Mouse (Mus musculus) gastrocnemius, postnatal 36 days (tissue): ENCODE measurements around the gene Col7a1. TPM values are rescaled to one million over a fixed set of nuclear protein-coding genes. Genes with fewer than 3 reads are reported as not detected.

Experiments used
- DNase-seq, 2 experiments: peaks; one replicate each; pipeline ENCODE4 v3.0.0; 2022
- intact Hi-C: fragments of 180-260 bp; cut with DNase I; formaldehyde crosslinking; loops from one replicate; pipeline ENCODE4 v1.15.1; 2025
- total RNA-seq, 2 experiments: library from RNA; stranded (reverse); gene quantifications; 2 replicates each; pipeline ENCODE4 v1.2.3; 2021

Gene Col7a1
- total RNA-seq, 2 experiments from 2014 or later, result 2.4 TPM

- intact Hi-C loops, result no loop called here
- no peak for DNase-seq
Measured at GRCm38 (mm10) chr9:108982498-108982897, 29.1 kb downstream of the Col7a1 start.

GRCm38 (mm10) chr9:108983209-108983608 is 29.8 kb downstream of the Col7a1 start:
- no peak for DNase-seq
- intact Hi-C loops, result no loop called here

GRCm38 (mm10) chr9:108985710-108986109 is 32.3 kb downstream of the Col7a1 start, which contains the start of gene Ucn2:
Gene Ucn2 (plus strand): TSS chr9:108986010.
- intact Hi-C loops, result no loop called here
- no peak for DNase-seq

- DNase-seq, result peak; percentile 58 to 66
- intact Hi-C loops, result no loop called here
Measured at GRCm38 (mm10) chr9:108987704-108988350, 34.4 kb downstream of the Col7a1 start.

GRCm38 (mm10) chr9:108989802-108990461 is 36.5 kb downstream of the Col7a1 start:
- intact Hi-C loops, result no loop called here
- no peak for DNase-seq

- DNase-seq, result no peak
- intact Hi-C loops, result no loop called here
Measured at GRCm38 (mm10) chr9:108990462-108990820, 37.1 kb downstream of the Col7a1 start.

GRCm38 (mm10) chr9:108991428-108992084 is 38.2 kb downstream of the Col7a1 start, which contains the start of gene Pfkfb4:
Gene Pfkfb4 (plus strand): TSS chr9:108991778.
- DNase-seq, result peak; percentile 82 to 92

GRCm38 (mm10) chr9:108992085-108992469 is 38.7 kb downstream of the Col7a1 start:
- intact Hi-C loops, result no loop called here
- DNase-seq, result no peak

More at GRCm38 (mm10) chr9:108991428-108992084, 38.2 kb downstream of the Col7a1 start, which contains the start of gene Pfkfb4:
- intact Hi-C loops, result no loop called here

GRCm38 (mm10) chr9:108992620-108993361 is 39.4 kb downstream of the Col7a1 start:
- DNase-seq, result no peak
- intact Hi-C loops, result no loop called here

GRCm38 (mm10) chr9:108996411-108996810 is 43.0 kb downstream of the Col7a1 start:
- no peak for DNase-seq
- intact Hi-C loops, result no loop called here

GRCm38 (mm10) chr9:108998287-108999166 is 45.1 kb downstream of the Col7a1 start:
- DNase-seq, result no peak
- intact Hi-C loops, result no loop called here

- intact Hi-C loops, result no loop called here
- no peak for DNase-seq
Measured at GRCm38 (mm10) chr9:108999167-108999526, 45.8 kb downstream of the Col7a1 start.

- DNase-seq, result peak in 1 of 2 experiments; percentile 61
- intact Hi-C loops, result loop anchor here (2.0 kb wide), 1 partner anchor 122 kb away; no protein-coding TSS in a partner anchor
Measured at GRCm38 (mm10) chr9:109000726-109001125, 47.3 kb downstream of the Col7a1 start.

- intact Hi-C loops, result no loop called here
- no peak for DNase-seq
Measured at GRCm38 (mm10) chr9:109003201-109003600, 49.8 kb downstream of the Col7a1 start.

- no peak for DNase-seq
- intact Hi-C loops, result no loop called here
Measured at GRCm38 (mm10) chr9:109007025-109007780, 53.8 kb downstream of the Col7a1 start.

GRCm38 (mm10) chr9:109008081-109008480 is 54.7 kb downstream of the Col7a1 start:
- no peak for DNase-seq
- intact Hi-C loops, result no loop called here

- intact Hi-C loops, result no loop called here
- DNase-seq, result no peak
Measured at GRCm38 (mm10) chr9:109008994-109009635, 55.7 kb downstream of the Col7a1 start.

- intact Hi-C loops, result no loop called here
- DNase-seq, result peak; percentile 57 to 69
Measured at GRCm38 (mm10) chr9:109009636-109010315, 56.4 kb downstream of the Col7a1 start.
